Mouse (Mus musculus) lung, embryonic 14.5 days (tissue): Measurements from ENCODE around the gene Cdk12. TPM values are rescaled to one million over a fixed set of nuclear protein-coding genes. Genes with fewer than 3 reads are reported as not detected.

Source experiments
- ATAC-seq: fragments of 200-750 bp; cut with Nextera tagmentation; 2 replicates; pipeline ENCODE4 v1.8.0; 2017; ENCODE audit warnings: mild to moderate bottlenecking, moderate TSS enrichment, moderate library complexity; ENCODE audit not compliant: insufficient read depth
- DNase-seq: peaks from one replicate; pipeline ENCODE4 v3.0.0-alpha.2; 2015
- H3K27ac ChIP-seq: fragments of 300-500 bp; sonication (generic); 2 replicates; pipeline ENCODE4 v1.5.1; 2014; ENCODE audit warnings: low read depth, mild to moderate bottlenecking, moderate library complexity
- H3K27me3 ChIP-seq: fragments of 300-500 bp; sonication (generic); 2 replicates; pipeline ENCODE4 v1.6.1; 2014; ENCODE audit warnings: low read length, control low read depth; ENCODE audit not compliant: insufficient read depth
- H3K36me3 ChIP-seq: fragments of 300-500 bp; sonication (generic); 2 replicates; pipeline ENCODE4 v1.6.1; 2014; ENCODE audit warnings: control low read depth; ENCODE audit not compliant: insufficient read depth
- H3K4me1 ChIP-seq: fragments of 300-500 bp; sonication (generic); 2 replicates; pipeline ENCODE4 v1.6.1; 2014; ENCODE audit warnings: antibody characterized with exemption, control low read depth; ENCODE audit not compliant: insufficient read depth
- H3K4me2 ChIP-seq: fragments of 300-500 bp; sonication (generic); 2 replicates; pipeline ENCODE4 v1.6.1; 2014; ENCODE audit warnings: mild to moderate bottlenecking
- H3K4me3 ChIP-seq: fragments of 300-500 bp; sonication (generic); 2 replicates; pipeline ENCODE4 v1.5.1; 2014; ENCODE audit warnings: low read depth, low read length
- H3K9ac ChIP-seq: fragments of 300-500 bp; sonication (generic); 2 replicates; pipeline ENCODE4 v1.6.1; 2014
- H3K9me3 ChIP-seq: fragments of 300-500 bp; sonication (generic); 2 replicates; pipeline ENCODE4 v1.6.1; 2016; ENCODE audit warnings: low read depth, low read length, control low read depth
- CTCF ChIP-seq: IDR thresholded peaks from 2 replicates; pipeline ENCODE4 v1.5.1; 2016; ENCODE audit warnings: antibody characterized with exemption, low read depth
- WGBS: fragments of 180-500 bp; shearing (Covaris S2); extraction: QIAGEN DNeasy Blood & Tissue Kit; methylation state at CpG from one replicate; pipeline ENCODE4 v1.1.7; 2014; 5-methylcytosine and 5-hydroxymethylcytosine counted together
- microRNA-seq: library from miRNA; unstranded; fragments of <30 nt; microRNA quantifications from one replicate; pipeline ENCODE4, GENCODE M21; 2016; ENCODE audit warnings: borderline number of aligned reads
- polyA plus RNA-seq: library from polyadenylated mRNA; unstranded; fragments of >200 nt; fragmentation: Nextera tagmentation; extraction: Ambion mirVana; gene quantifications from 2 replicates; pipeline ENCODE4 v1.2.1, GENCODE M21; 2014

Cdk12 gene
- polyA plus RNA-seq, 1 experiment from 2014 or later = 16.6 TPM

DNA sequence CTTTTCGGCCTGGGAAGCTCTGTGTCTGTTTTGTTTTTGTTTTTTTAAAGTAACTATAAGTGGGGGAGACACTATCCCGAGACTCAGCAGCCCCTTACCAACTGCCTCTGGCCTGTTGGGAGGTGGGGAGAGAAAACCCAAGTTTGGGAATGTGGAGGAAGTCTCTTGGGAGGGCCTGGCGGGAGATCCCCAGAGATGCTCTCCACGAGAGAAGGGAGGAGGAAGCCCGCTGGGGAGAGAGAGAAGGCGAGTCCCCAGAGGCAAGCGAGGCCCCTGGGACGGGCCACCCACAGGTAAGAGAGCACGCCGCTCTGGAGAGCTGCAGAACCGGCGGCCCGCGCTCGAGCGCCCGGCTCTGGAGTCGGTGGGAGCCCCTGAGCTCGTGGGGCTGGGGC lies 123.9 kb downstream of the Cdk12 start:
- TF ChIP-seq CTCF = no peak
- 1% methylated on average over 19 of the region's 19 CpGs for WGBS
- no peaks in the 10 kb centered on the region for H3K9me3 ChIP-seq
- H3K36me3 ChIP-seq = no peaks in the 10 kb centered on the region
- peaks cover 99% of the 10 kb centered on the region for H3K27me3 ChIP-seq
- H3K4me1 ChIP-seq = no peaks in the 10 kb centered on the region
- H3K27ac ChIP-seq = no peak overlapping the region
- ATAC-seq (no peak), DNase-seq (no peak)
- peak overlapping the region; percentile 24; the same call in 1 of the 2 replicates for H3K4me3 ChIP-seq
- H3K9ac ChIP-seq = no peak overlapping the region
- peak overlapping the region; percentile 23; the same call in 1 of the 2 replicates for H3K4me2 ChIP-seq

DNA sequence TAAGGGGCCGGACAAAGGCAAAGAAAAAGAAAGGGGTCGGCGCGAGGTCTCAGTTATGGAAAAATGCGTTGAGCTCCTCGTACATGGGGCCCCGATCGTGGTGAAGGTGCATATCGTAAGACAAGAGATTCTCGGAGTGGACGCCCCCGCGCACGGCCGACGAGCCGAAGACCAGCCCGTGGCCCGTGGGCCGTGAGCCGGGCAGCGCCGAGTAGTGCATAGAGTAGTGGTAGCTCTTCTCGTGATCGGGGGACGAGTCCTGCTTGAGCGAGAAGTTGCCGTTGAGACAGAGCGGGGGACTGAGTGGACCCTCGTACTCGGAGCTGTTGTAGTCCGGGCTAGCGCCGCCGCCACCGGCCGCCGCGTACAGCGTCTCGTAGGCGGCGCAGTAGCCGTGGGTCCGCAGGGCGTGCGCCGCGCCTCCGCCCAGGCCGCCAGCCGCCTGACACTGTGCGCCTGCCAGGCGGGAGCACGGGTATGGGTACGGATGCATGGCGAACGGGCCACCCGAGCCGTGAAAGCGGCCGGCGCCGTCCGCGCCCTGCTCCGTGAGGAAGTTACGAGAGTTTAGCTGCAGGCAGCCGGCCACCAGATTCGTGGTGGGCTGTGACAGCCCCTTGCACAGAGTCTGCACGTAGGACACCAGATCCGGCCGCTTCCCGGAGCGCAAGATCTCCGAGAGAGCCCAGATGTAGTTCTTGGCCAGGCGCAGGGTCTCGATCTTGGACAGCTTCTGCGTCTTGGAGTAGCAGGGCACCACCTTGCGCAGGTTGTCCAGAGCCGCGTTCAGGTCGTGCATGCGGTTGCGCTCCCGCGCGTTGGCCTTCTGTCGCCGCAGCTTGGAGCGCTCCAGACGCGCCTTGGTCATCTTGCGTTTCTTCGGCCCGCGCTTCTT lies 124.5 kb downstream of the Cdk12 start:
- ATAC-seq (no peak; the same call in 1 of the 2 replicates), DNase-seq (peak; percentile 22)
- Histone ChIP-seq H3K36me3 (no peaks in the 10 kb centered on the region), H3K4me2 (peak overlapping the region; percentile 44), H3K9me3 (no peaks in the 10 kb centered on the region), H3K27me3 (peaks cover 100% of the 10 kb centered on the region), H3K27ac (no peak overlapping the region), H3K4me1 (no peaks in the 10 kb centered on the region), H3K4me3 (peak overlapping the region; percentile 24), H3K9ac (no peak overlapping the region)
- no peak for TF ChIP-seq CTCF
- 1% methylated on average over 92 of the region's 97 CpGs for WGBS

DNA sequence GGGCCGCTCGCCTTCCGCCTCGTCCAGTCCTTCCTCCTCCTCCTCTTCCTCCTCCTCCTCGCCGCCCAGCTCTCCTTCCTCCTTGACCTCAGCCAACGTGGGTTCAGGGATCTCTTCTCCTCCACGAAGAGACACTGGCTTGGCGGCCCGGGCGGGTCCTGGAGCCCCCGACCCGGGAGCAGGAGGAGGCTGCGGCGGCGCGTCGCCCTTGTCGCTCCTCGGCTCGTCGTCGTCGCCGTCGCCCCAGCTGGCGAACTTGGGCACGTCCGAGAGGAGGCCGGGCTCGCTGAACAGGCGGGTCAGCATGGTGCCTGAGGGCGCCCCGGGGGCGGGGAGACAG lies 125.1 kb downstream of the Cdk12 start:
- H3K4me3 ChIP-seq = peak overlapping the region; percentile 24
- WGBS = 1% methylated on average over 30 of the region's 35 CpGs
- H3K4me1 ChIP-seq = no peaks in the 10 kb centered on the region
- no peaks in the 10 kb centered on the region for H3K9me3 ChIP-seq
- H3K36me3 ChIP-seq = no peaks in the 10 kb centered on the region
- peaks cover 100% of the 10 kb centered on the region for H3K27me3 ChIP-seq
- ATAC-seq = no peak
- TF ChIP-seq CTCF = no peak
- peak overlapping the region; percentile 44 for H3K4me2 ChIP-seq
- no peak for DNase-seq
- no peak overlapping the region for H3K27ac ChIP-seq
- no peak overlapping the region for H3K9ac ChIP-seq

Small RNA genes within 50 kb of the gene (microRNA-seq; reads per million reads assigned to microRNA genes)
- gene Gm27399 (not detected), gene Mir5119 (not detected)

Other genes with a start within 250 kb of the Cdk12 start
- 0.53 and 0.64 TPM in 2 replicates for gene Plxdc1, start 216.6 kb upstream of the Cdk12 start, polyA plus RNA-seq
- gene Arl5c, start 206.9 kb upstream of the Cdk12 start, polyA plus RNA-seq = 11.4 and 11.5 TPM in 2 replicates
- gene Cacnb1, start 180.0 kb upstream of the Cdk12 start, polyA plus RNA-seq = 5.4 and 5.5 TPM in 2 replicates
- 1,155 and 1,171 TPM in 2 replicates for gene Rpl19, start 176.3 kb upstream of the Cdk12 start, polyA plus RNA-seq
- gene Stac2, start 149.6 kb upstream of the Cdk12 start, polyA plus RNA-seq = 0.05 and 0.14 TPM in 2 replicates
- gene Fbxl20, start 52.7 kb upstream of the Cdk12 start, polyA plus RNA-seq = 9.6 and 17.3 TPM in 2 replicates
- gene Med1, start 9.8 kb upstream of the Cdk12 start, polyA plus RNA-seq = 62.4 and 62.8 TPM in 2 replicates
- not detected in 2 replicates for gene Neurod2, start 126.6 kb downstream of the Cdk12 start, polyA plus RNA-seq
- gene Ppp1r1b, start 145.3 kb downstream of the Cdk12 start, polyA plus RNA-seq = 0.53 and 1.3 TPM in 2 replicates
- 38.2 and 42.7 TPM in 2 replicates for gene Stard3, start 155.3 kb downstream of the Cdk12 start, polyA plus RNA-seq
- 3.8 TPM in 1 of 2 replicates, not detected in the other for gene Tcap, start 180.8 kb downstream of the Cdk12 start, polyA plus RNA-seq
- not detected in 2 replicates for gene Pnmt, start 183.4 kb downstream of the Cdk12 start, polyA plus RNA-seq
- 10.9 and 11.6 TPM in 2 replicates for gene Pgap3, start 197.4 kb downstream of the Cdk12 start, polyA plus RNA-seq
- 42.7 and 46.5 TPM in 2 replicates for gene Erbb2, start 209.4 kb downstream of the Cdk12 start, polyA plus RNA-seq
- 62.9 and 65.3 TPM in 2 replicates for gene Mien1, start 235.9 kb downstream of the Cdk12 start, polyA plus RNA-seq
- gene Grb7, start 243.3 kb downstream of the Cdk12 start, polyA plus RNA-seq = 39.4 and 43.0 TPM in 2 replicates